Mouse (Mus musculus) lung, postnatal 10 days (tissue): ENCODE results near the gene Vmn1r226.

ENCODE experiments used
- DNase-seq: peaks from one replicate; pipeline ENCODE4 v3.0.0; 2021

The Vmn1r226 gene

DNA sequence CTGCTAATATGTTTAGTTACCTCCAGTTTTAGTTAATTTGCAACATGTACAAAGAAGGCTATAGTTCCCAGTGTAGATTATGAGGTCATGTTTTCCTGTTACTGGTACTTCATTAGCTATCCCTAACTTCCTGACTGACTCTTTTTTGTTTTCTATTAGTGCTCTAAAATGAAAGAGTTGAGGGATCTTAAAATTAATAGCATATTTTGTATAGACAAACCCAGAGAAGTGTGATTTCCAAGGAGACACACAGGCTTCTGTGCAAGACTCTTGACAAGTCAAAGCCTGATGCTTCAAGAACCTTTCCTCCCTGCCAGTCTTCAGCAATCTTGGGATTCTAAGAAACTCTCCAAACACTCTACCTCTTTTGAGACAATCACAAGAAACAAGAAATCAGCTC lies at the start of gene Vmn1r226:
Gene Vmn1r226 (plus strand): TSS at position 301 of the 400 bp plus-strand sequence.
- no peak for DNase-seq

- DNase-seq = no peak
Measured at GRCm38 (mm10) chr17:20729543-20729942, 46.9 kb downstream of the Vmn1r226 start, which contains the start of gene Vmn1r227. Vmn1r227 (plus strand) TSS chr17:20729843.
